Mouse (Mus musculus) CH12.LX (cell line): Measurements from ENCODE around the gene Tulp4. TPM values are rescaled to one million over a fixed set of nuclear protein-coding genes. Genes with fewer than 3 reads are reported as not detected.

Source experiments
- DNase-seq: peaks from one replicate; pipeline ENCODE4 v3.0.0-alpha.2; 2013; ENCODE audit errors: extremely low read depth
- H3K27ac ChIP-seq: 2 replicates; pipeline ENCODE4 v1.5.1; 2012; ENCODE audit warnings: low read depth, mild to moderate bottlenecking, control low read depth, moderate library complexity; ENCODE audit not compliant: insufficient read depth
- H3K27me3 ChIP-seq: replicated peaks from 2 replicates; pipeline ENCODE3; 2012; ENCODE audit warnings: inconsistent platforms
- H3K36me3 ChIP-seq, 2 experiments: replicated peaks in 1 of 2; 2 replicates each; pipeline versions ENCODE3 to v1.6.1; 2012; ENCODE audit warnings: inconsistent platforms in 1 of 2, low read length in 1 of 2, mild to moderate bottlenecking in 1 of 2, mixed read lengths in 1 of 2, moderate library complexity in 1 of 2; ENCODE audit not compliant: control insufficient read depth in 1 of 2, insufficient read depth in 1 of 2
- H3K4me1 ChIP-seq, 2 experiments: 2 replicates each; pipeline ENCODE4 v1.6.1; 2012; ENCODE audit warnings: inconsistent platforms in 1 of 2, moderate library complexity in 1 of 2; ENCODE audit not compliant: insufficient read depth in 2 of 2, control insufficient read depth in 1 of 2
- H3K4me2 ChIP-seq: 2 replicates; pipeline ENCODE4 v1.6.1; 2012; ENCODE audit warnings: low read depth, mild to moderate bottlenecking, control low read depth; ENCODE audit not compliant: poor library complexity, insufficient read depth, severe bottlenecking
- H3K4me3 ChIP-seq, 3 experiments: fragments of 150-350 bp in 1 of 3; sonication (generic) in 1 of 3; replicated peaks in 1 of 3; 2 replicates each; pipeline versions ENCODE3 to v1.5.1; 2011 to 2012; ENCODE audit warnings: low read depth in 2 of 3, low read length in 2 of 3, mild to moderate bottlenecking in 2 of 3, moderate library complexity in 2 of 3, control low read depth in 1 of 3, improper control_type of control experiment in 1 of 3, inconsistent platforms in 1 of 3, mixed read lengths in 1 of 3; ENCODE audit not compliant: poor library complexity in 1 of 3
- H3K79me2 ChIP-seq: replicated peaks from 2 replicates; pipeline ENCODE4 v1.6.1; 2012; ENCODE audit warnings: mild to moderate bottlenecking, moderate library complexity; ENCODE audit not compliant: control insufficient read depth, poor library complexity, insufficient read depth, severe bottlenecking; ENCODE audit errors: extremely low read depth
- H3K9ac ChIP-seq: 2 replicates; pipeline ENCODE4 v1.6.1; 2012; ENCODE audit warnings: low read depth, mild to moderate bottlenecking, control low read depth, moderate library complexity; ENCODE audit not compliant: insufficient read depth
- H3K9me3 ChIP-seq: replicated peaks from 2 replicates; pipeline ENCODE3; 2012; ENCODE audit warnings: low read length, inconsistent platforms, mixed read lengths
- BHLHE40 ChIP-seq: IDR thresholded peaks from 2 replicates; pipeline ENCODE4 v1.6.1; 2011; ENCODE audit warnings: mild to moderate bottlenecking, low read depth, low read length, improper control_type of control experiment
- CTCF ChIP-seq, 2 experiments: IDR thresholded peaks in 1 of 2; conservative IDR thresholded peaks in 1 of 2; 2 replicates each; pipeline ENCODE4 v1.5.1; 2011 to 2012; ENCODE audit warnings: low read depth in 2 of 2, low read length in 2 of 2, improper control_type of control experiment in 1 of 2, inconsistent platforms in 1 of 2, mild to moderate bottlenecking in 1 of 2, moderate library complexity in 1 of 2
- ELF1 ChIP-seq: IDR thresholded peaks from 2 replicates; pipeline ENCODE4 v1.6.1; 2014; ENCODE audit warnings: low read depth, mild to moderate bottlenecking, inconsistent platforms, low read length, improper control_type of control experiment
- EP300 ChIP-seq: IDR thresholded peaks from 2 replicates; pipeline ENCODE4 v1.6.1; 2011; ENCODE audit warnings: low read length, improper control_type of control experiment
- GABPA ChIP-seq: IDR thresholded peaks from 2 replicates; pipeline ENCODE4 v1.6.1; 2012; ENCODE audit warnings: low read depth, low read length, improper control_type of control experiment, inconsistent platforms; ENCODE audit not compliant: insufficient replicate concordance
- HCFC1 ChIP-seq: IDR thresholded peaks from 2 replicates; pipeline ENCODE4 v1.6.1; 2012; ENCODE audit warnings: low read depth, mild to moderate bottlenecking, inconsistent platforms, low read length, improper control_type of control experiment
- JUND ChIP-seq: conservative IDR thresholded peaks from 2 replicates; pipeline ENCODE4 v1.6.1; 2011; ENCODE audit warnings: low read depth, low read length, improper control_type of control experiment
- MAZ ChIP-seq: IDR thresholded peaks from 2 replicates; pipeline ENCODE4 v1.6.1; 2012; ENCODE audit warnings: low read depth, mild to moderate bottlenecking, inconsistent platforms, low read length, improper control_type of control experiment, moderate library complexity
- MEF2A ChIP-seq: IDR thresholded peaks from 2 replicates; pipeline ENCODE4 v1.6.1; 2014; ENCODE audit warnings: low read depth, mild to moderate bottlenecking, inconsistent platforms, low read length, improper control_type of control experiment, borderline replicate concordance
- MYC ChIP-seq: IDR thresholded peaks from 2 replicates; pipeline ENCODE4 v1.6.1; 2011; ENCODE audit warnings: low read depth, mild to moderate bottlenecking, improper control_type of control experiment, low read length
- NRF1 ChIP-seq: IDR thresholded peaks from 2 replicates; pipeline ENCODE4 v1.6.1; 2014; ENCODE audit warnings: low read depth, mild to moderate bottlenecking, inconsistent platforms, low read length, improper control_type of control experiment, moderate library complexity
- POLR2A ChIP-seq: IDR thresholded peaks from 2 replicates; pipeline ENCODE4 v1.6.1; 2011; ENCODE audit warnings: low read depth, mild to moderate bottlenecking, improper control_type of control experiment, low read length
- POLR2AphosphoS2 ChIP-seq: IDR thresholded peaks from 2 replicates; pipeline ENCODE4 v1.6.1; 2011; ENCODE audit warnings: low read depth, low read length, improper control_type of control experiment
- RAD21 ChIP-seq: IDR thresholded peaks from 2 replicates; pipeline ENCODE4 v1.6.1; 2011; ENCODE audit warnings: low read depth, mild to moderate bottlenecking, low read length, improper control_type of control experiment, moderate library complexity
- SIN3A ChIP-seq: IDR thresholded peaks from 2 replicates; pipeline ENCODE4 v1.6.1; 2012; ENCODE audit warnings: low read length, improper control_type of control experiment, inconsistent platforms
- SMC3 ChIP-seq: IDR thresholded peaks from 2 replicates; pipeline ENCODE4 v1.6.1; 2011; ENCODE audit warnings: low read depth, low read length, improper control_type of control experiment
- TBP ChIP-seq: conservative IDR thresholded peaks from 2 replicates; pipeline ENCODE4 v1.6.1; 2011; ENCODE audit warnings: low read depth, low read length, improper control_type of control experiment
- UBTF ChIP-seq: IDR thresholded peaks from 2 replicates; pipeline ENCODE4 v1.6.1; 2012; ENCODE audit warnings: low read depth, mild to moderate bottlenecking, inconsistent platforms, low read length, improper control_type of control experiment, moderate library complexity
- USF1 ChIP-seq: IDR thresholded peaks from 2 replicates; pipeline ENCODE4 v1.6.1; 2014; ENCODE audit warnings: low read depth, mild to moderate bottlenecking, inconsistent platforms, low read length, improper control_type of control experiment
- USF2 ChIP-seq: conservative IDR thresholded peaks from 2 replicates; pipeline ENCODE4 v1.6.1; 2011; ENCODE audit warnings: low read depth, low read length, improper control_type of control experiment
- ZC3H11A ChIP-seq: IDR thresholded peaks from 2 replicates; pipeline ENCODE4 v1.6.1; 2012; ENCODE audit warnings: low read depth, mild to moderate bottlenecking, inconsistent platforms, low read length, improper control_type of control experiment
- ZKSCAN1 ChIP-seq: IDR thresholded peaks from 2 replicates; pipeline ENCODE4 v1.6.1; 2012; ENCODE audit warnings: low read depth, inconsistent platforms, low read length, improper control_type of control experiment, borderline replicate concordance
- ZMIZ1 ChIP-seq: IDR thresholded peaks from 2 replicates; pipeline ENCODE4 v1.6.1; 2012; ENCODE audit warnings: low read depth, mild to moderate bottlenecking, inconsistent platforms, low read length, improper control_type of control experiment
- dilution Hi-C: fragments of 300-500 bp; cut with MboI; formaldehyde crosslinking; loops from 2 replicates; pipeline ENCODE4 v1.14.3; 2020; ENCODE audit warnings: low sequenced_read_pairs; ENCODE audit not compliant: extremely low pct_unique_long_range_greater_than_20kb, extremely low pct_ligation_motif_present
- in situ Hi-C: fragments of 300-500 bp; cut with MboI; formaldehyde crosslinking; loops from 3 replicates; pipeline ENCODE4 v1.14.3; 2019; ENCODE audit warnings: low sequenced_read_pairs, low pct_ligation_motif_present, low pct_unique_long_range_greater_than_20kb, mixed read lengths
- polyA plus RNA-seq: library from polyadenylated mRNA; unstranded; fragments of >175 nt; gene quantifications from 2 replicates; pipeline ENCODE4 v1.2.1, GENCODE M21; 2012; ENCODE audit warnings: low read depth; ENCODE audit not compliant: insufficient read length
- total RNA-seq, 2 experiments: library from RNA; depleted of rRNA; stranded (reverse); fragments of 300-350 nt in 1 of 2; fragments of >200 nt in 1 of 2; gene quantifications; 2 replicates each; pipeline ENCODE4 v1.2.3; 2012 to 2014

Tulp4 gene
- total and polyA plus RNA-seq, 3 experiments, result 7.8 to 50.7 (median 33.6) TPM

DNA sequence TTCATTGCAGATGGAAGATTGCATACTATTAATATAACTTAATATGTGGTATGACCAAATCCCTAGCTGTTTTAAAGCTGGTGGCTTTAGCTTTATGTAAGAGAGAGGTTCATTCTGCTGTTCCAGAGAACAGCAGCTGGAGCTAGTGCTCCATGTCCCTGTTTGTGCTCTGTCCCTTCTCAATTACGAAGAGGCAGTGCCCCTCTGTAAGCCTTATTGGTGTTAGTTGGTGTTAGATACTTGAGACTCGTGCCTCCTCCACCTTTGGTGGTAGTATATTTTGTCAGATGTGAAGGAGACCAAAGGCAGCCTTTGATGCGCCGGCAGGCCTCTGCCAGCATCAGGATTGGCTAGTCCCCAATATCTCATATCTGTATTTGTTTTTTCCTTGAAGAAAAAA is 92.9 kb downstream of the Tulp4 start:
- H3K4me3 ChIP-seq, result no peak overlapping the region
- TF ChIP-seq RAD21, result no peak
- no peak for TF ChIP-seq EP300
- TF ChIP-seq POLR2A, result no peak
- TF ChIP-seq SIN3A, result no peak
- TF ChIP-seq MAZ, result no peak
- TF ChIP-seq SMC3, result no peak
- no peak for TF ChIP-seq GABPA
- TF ChIP-seq HCFC1, result no peak
- no peak for TF ChIP-seq JUND
- no peak for TF ChIP-seq TBP
- no peak for TF ChIP-seq ZKSCAN1
- no peak for TF ChIP-seq NRF1
- no peak for TF ChIP-seq ZMIZ1
- TF ChIP-seq MYC, result no peak
- no peak for TF ChIP-seq USF1
- TF ChIP-seq UBTF, result no peak
- TF ChIP-seq MEF2A, result no peak
- TF ChIP-seq POLR2AphosphoS2, result no peak
- TF ChIP-seq, all 38 proteins: peak for 0
- no peak overlapping the region for H3K9ac ChIP-seq
- no peaks in the 10 kb centered on the region for H3K9me3 ChIP-seq
- H3K27ac ChIP-seq, result no peak overlapping the region
- H3K27me3 ChIP-seq, result no peaks in the 10 kb centered on the region
- no peak for DNase-seq
- H3K36me3 ChIP-seq, result peaks cover 5 to 27% of the 10 kb centered on the region in 2 experiments
- in situ Hi-C loops, result no loop called here
- dilution Hi-C loops, result no loop called here
- no peaks in the 10 kb centered on the region for H3K79me2 ChIP-seq
- peaks cover 0 to 17% of the 10 kb centered on the region in 2 experiments; a peak in 2 of 4 replicates for H3K4me1 ChIP-seq
- H3K4me2 ChIP-seq, result no peak overlapping the region

- no peaks in the 10 kb centered on the region for H3K9me3 ChIP-seq
- in situ Hi-C loops, result no loop called here
- no peaks in the 10 kb centered on the region for H3K4me1 ChIP-seq
- dilution Hi-C loops, result no loop called here
- H3K27me3 ChIP-seq, result no peaks in the 10 kb centered on the region
- no peak for DNase-seq
- no peak overlapping the region for H3K4me2 ChIP-seq
- no peak for TF ChIP-seq TBP
- no peak for TF ChIP-seq RAD21
- TF ChIP-seq BHLHE40, result no peak
- no peak for TF ChIP-seq POLR2AphosphoS2
- TF ChIP-seq SMC3, result no peak
- TF ChIP-seq ELF1, result no peak
- TF ChIP-seq ZC3H11A, result no peak
- TF ChIP-seq USF2, result no peak
- no peak for TF ChIP-seq GABPA
- TF ChIP-seq CTCF (conservative IDR thresholded peaks at IDR 0.05 in 1 of 2, IDR thresholded peaks at IDR 0.05 in 1 of 2; ENCODE audit: low read depth in 2 of 2, low read length in 2 of 2), result no peak
- no peak for TF ChIP-seq ZMIZ1
- peaks cover 5 to 33% of the 10 kb centered on the region in 2 experiments for H3K36me3 ChIP-seq
- no peak overlapping the region for H3K4me3 ChIP-seq
- H3K27ac ChIP-seq, result no peak overlapping the region
- no peaks in the 10 kb centered on the region for H3K79me2 ChIP-seq
- H3K9ac ChIP-seq, result no peak overlapping the region
These were observed 95.4 kb downstream of the Tulp4 start for GRCm38 (mm10) chr17:6201522-6202250.
